Mouse (Mus musculus): ENCODE data around the gene Lrrc29. TPM values are rescaled to one million over a fixed set of nuclear protein-coding genes. Genes with fewer than 3 reads are reported as not detected.
A peak's percentile ranks its signal among the peaks of the same experiment; 100 is the strongest.

Lrrc29 gene
- polyA plus RNA-seq, 1 experiment from 2014 or later = 0.94 TPM

DNA sequence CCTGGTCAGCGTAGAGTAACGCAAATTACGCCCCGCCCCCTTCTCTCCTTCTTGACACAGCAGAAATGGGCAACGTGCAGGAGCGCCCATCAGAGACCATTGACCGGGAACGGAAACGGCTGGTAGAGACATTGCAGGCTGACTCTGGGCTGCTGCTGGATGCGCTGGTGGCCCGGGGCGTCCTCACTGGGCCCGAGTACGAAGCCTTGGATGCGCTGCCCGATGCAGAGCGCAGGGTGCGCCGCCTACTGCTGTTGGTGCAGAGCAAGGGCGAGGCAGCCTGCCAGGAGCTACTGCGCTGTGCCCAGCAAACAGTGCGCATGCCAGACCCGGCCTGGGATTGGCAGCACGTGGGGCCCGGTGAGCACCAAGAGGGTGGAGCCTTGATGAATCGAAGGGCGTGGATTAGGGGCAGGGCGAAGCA is 47.2 kb downstream of the Lrrc29 start:
- H3K27me3 ChIP-seq (replicated peaks; ENCODE audit: control insufficient read depth, insufficient read depth, low read length) = peaks cover 25% of the 10 kb centered on the region
- H3K4me2 ChIP-seq (ENCODE audit: low read length) = peak overlapping the region; percentile 47
- ATAC-seq = peak; percentile 56
- H3K4me1 ChIP-seq (ENCODE audit: control insufficient read depth, insufficient read depth, low read depth, low read length) = peaks cover 22% of the 10 kb centered on the region
- H3K4me3 ChIP-seq (ENCODE audit: low read length) = no peak overlapping the region
- no peaks in the 10 kb centered on the region for H3K9me3 ChIP-seq (ENCODE audit: control insufficient read depth, low read length)
- peaks cover 18% of the 10 kb centered on the region for H3K36me3 ChIP-seq (ENCODE audit: control insufficient read depth, insufficient read depth, low read length)
- H3K27ac ChIP-seq (ENCODE audit: low read depth, low read length) = no peak overlapping the region
- peak overlapping the region; percentile 1; the same call in 1 of the 2 replicates for H3K9ac ChIP-seq (ENCODE audit: low read depth, low read length)
- WGBS = 3% methylated on average over 28 of the region's 28 CpGs

DNA sequence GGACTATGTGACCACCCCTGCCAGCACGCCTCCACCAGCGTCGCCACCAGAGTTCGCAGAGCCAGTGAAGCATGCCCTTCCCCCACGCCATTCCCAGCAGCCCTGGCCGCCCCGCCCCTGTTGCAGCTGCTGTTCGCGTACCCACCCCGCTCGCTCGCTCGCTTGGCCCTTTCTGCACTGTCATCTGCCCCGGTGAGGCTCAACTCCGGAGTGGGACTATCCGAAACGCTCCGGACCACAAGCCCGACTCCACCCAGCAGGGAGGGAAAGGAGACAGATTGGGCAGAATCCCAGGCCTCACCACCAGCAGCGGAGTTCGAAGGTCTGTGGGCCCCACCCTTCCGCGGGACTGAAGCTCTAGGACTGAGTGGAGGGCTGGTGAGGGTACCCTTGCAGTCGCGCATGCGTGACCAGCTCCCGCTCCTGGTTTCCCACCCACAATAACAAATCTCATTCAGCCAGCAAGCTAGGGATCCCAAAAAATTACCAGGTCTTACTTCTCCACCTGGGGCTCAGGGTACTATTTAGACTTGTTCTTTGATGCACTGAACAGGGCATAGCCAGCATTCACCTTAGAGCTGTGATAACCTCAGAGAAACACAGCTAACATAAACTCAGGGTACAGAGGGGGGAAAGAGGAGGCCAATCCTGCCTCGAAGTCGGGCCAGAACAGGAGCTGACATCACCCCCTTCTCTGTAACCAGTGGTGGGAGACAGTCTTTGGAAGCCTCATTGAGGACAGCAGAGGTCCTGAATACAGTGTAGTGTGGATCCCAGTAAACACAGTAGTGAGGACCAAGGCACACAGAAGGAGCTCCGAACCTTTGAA is 49.6 kb downstream of the Lrrc29 start:
- Histone ChIP-seq H3K9me3 (ENCODE audit: control insufficient read depth, low read length) (no peaks in the 10 kb centered on the region), H3K27me3 (replicated peaks; ENCODE audit: control insufficient read depth, insufficient read depth, low read length) (peaks cover 46% of the 10 kb centered on the region), H3K36me3 (ENCODE audit: control insufficient read depth, insufficient read depth, low read length) (peaks cover 4% of the 10 kb centered on the region), H3K9ac (ENCODE audit: low read depth, low read length) (peak overlapping the region; percentile 72), H3K27ac (ENCODE audit: low read depth, low read length) (no peak overlapping the region), H3K4me2 (ENCODE audit: low read length) (peak overlapping the region; percentile 95), H3K4me3 (ENCODE audit: low read length) (peak overlapping the region; percentile 51), H3K4me1 (ENCODE audit: control insufficient read depth, insufficient read depth, low read depth, low read length) (peaks cover 22% of the 10 kb centered on the region)
- ATAC-seq = peak; percentile 61
- WGBS = 4% methylated on average over 24 of the region's 30 CpGs

DNA sequence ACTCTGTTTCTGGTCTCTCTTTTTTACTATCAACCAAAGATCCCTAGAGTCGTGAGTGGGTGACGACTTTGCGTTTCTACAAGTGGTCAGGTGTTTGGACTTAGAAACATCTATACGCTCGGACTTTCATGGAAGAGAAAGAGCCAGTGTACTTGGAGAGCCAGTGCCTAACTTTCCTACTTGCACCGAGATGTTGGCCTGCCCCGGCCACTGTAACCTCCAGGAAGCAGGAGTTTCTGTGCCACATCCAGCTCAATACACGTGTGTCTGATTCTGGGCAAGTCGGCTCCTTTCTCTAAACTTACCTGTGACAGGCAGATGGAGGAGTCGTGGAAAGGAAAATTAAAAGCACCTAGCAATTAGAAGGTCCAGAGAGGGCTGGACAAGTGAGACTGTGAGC is 50.2 kb downstream of the Lrrc29 start, which contains the start of gene Nol3:
Gene Nol3, plus strand, starts transcription at position 301 of the 400 bp plus-strand sequence.
- peak within 1 kb of the TSS; percentile 72 for H3K9ac ChIP-seq (ENCODE audit: low read depth, low read length)
- WGBS = 5% methylated on average over 10 of the region's 10 CpGs
- H3K27me3 ChIP-seq (replicated peaks; ENCODE audit: control insufficient read depth, insufficient read depth, low read length) = peaks cover 52% of the 10 kb centered on the region
- H3K9me3 ChIP-seq (ENCODE audit: control insufficient read depth, low read length) = no peaks in the 10 kb centered on the region
- peaks cover 23% of the 10 kb centered on the region for H3K4me1 ChIP-seq (ENCODE audit: control insufficient read depth, insufficient read depth, low read depth, low read length)
- H3K36me3 ChIP-seq (ENCODE audit: control insufficient read depth, insufficient read depth, low read length) = peaks cover 4% of the 10 kb centered on the region; the same call in 1 of the 2 replicates
- H3K4me3 ChIP-seq (ENCODE audit: low read length) = peak within 1 kb of the TSS; percentile 51
- ATAC-seq = 0 out of 2 replicates have a peak, but pooled peaks have one; percentile 0
- peak within 1 kb of the TSS; percentile 95 for H3K4me2 ChIP-seq (ENCODE audit: low read length)
- no peak within 1 kb of the TSS for H3K27ac ChIP-seq (ENCODE audit: low read depth, low read length)

DNA sequence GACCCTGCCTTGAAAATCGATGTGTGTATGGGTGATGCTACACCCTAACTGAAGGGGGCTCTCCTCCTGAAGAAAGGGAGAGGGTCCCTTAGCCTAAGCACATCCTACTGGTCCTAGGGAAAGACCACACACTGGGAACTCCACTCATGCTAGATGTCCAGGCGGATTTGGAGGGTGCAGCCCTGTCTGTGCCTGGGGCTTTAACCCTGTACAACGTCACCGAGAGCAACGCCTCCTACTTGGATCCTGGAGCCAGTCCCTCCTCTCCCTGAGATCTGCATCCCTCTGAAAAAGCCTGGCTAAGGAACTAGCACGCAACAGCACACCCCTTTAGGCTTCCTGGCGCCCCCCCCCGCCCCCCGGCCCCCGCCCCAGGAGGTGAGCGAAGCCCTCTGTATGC is 50.7 kb downstream of the Lrrc29 start:
- Histone ChIP-seq H3K4me2 (ENCODE audit: low read length) (peak overlapping the region; percentile 95), H3K36me3 (ENCODE audit: control insufficient read depth, insufficient read depth, low read length) (peaks cover 4% of the 10 kb centered on the region; the same call in 1 of the 2 replicates), H3K4me3 (ENCODE audit: low read length) (peak overlapping the region; percentile 51), H3K9me3 (ENCODE audit: control insufficient read depth, low read length) (no peaks in the 10 kb centered on the region), H3K27me3 (replicated peaks; ENCODE audit: control insufficient read depth, insufficient read depth, low read length) (peaks cover 54% of the 10 kb centered on the region), H3K27ac (ENCODE audit: low read depth, low read length) (no peak overlapping the region), H3K9ac (ENCODE audit: low read depth, low read length) (no peak overlapping the region; the same call in 1 of the 2 replicates), H3K4me1 (ENCODE audit: control insufficient read depth, insufficient read depth, low read depth, low read length) (peaks cover 27% of the 10 kb centered on the region)
- ATAC-seq = no peak
- 6% methylated on average over 11 of the region's 11 CpGs for WGBS

DNA sequence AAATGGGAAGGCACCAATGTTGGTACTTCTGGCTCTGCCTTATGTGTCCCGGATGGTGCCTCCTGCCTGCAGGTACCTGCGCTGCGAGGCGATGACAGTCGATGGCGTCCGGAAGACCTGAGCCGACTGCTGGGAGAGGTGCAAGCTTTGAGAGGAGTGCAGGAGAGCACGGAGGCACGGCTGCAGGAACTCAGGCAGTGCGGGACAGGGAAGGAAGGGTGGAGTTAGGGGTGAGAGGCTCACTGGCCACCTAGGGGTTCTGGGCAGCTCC is 55.2 kb downstream of the Lrrc29 start:
- H3K27ac ChIP-seq (ENCODE audit: low read depth, low read length) = no peak overlapping the region
- H3K9ac ChIP-seq (ENCODE audit: low read depth, low read length) = no peak overlapping the region; the same call in 1 of the 2 replicates
- no peaks in the 10 kb centered on the region; the same call in 1 of the 2 replicates for H3K9me3 ChIP-seq (ENCODE audit: control insufficient read depth, low read length)

DNA sequence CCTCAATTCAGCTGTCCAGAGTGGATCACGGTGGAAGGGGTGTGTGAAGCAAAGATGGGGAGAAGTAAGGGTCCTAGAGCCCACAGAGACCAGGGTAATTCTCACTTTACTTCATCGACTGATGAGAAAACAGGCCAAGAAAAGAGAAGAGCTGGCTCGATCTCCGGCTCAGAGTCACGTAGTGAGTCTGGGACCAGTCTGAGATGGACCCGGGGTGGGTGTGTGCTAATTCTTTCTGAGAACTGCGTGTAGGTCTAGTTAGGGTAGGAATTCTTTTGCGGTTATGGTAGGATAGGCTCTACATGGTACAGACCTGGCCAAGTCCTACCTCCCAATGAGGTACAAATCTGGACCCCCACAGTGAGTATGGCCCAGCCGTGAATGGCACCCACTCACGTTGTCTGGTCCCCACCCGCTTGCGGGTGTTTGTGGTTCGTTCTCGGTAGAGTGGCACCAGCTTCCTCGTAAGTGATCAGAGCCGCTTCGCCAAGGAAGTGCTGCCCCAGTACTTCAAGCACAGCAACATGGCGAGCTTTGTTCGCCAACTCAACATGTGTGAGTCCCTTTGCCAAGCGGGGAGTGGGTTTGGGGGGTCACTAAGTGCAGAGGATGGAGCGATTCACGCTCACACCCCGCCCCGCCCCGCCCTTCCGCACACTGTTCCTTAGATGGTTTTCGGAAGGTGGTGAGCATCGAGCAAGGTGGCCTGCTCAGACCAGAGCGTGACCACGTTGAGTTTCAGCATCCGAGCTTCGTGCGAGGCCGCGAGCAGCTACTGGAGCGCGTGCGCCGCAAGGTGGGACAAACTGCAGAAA is 55.8 kb downstream of the Lrrc29 start:
- ATAC-seq = no peak
- H3K4me3 ChIP-seq (ENCODE audit: low read length) = peak overlapping the region; percentile 56
- WGBS = 2% methylated on average over 39 of the region's 39 CpGs
- no peaks in the 10 kb centered on the region for H3K36me3 ChIP-seq (ENCODE audit: control insufficient read depth, insufficient read depth, low read length)
- no peak overlapping the region for H3K27ac ChIP-seq (ENCODE audit: low read depth, low read length)
- peak overlapping the region; percentile 92 for H3K4me2 ChIP-seq (ENCODE audit: low read length)
- no peaks in the 10 kb centered on the region; the same call in 1 of the 2 replicates for H3K9me3 ChIP-seq (ENCODE audit: control insufficient read depth, low read length)
- peak overlapping the region; percentile 67 for H3K9ac ChIP-seq (ENCODE audit: low read depth, low read length)
- peaks cover 28% of the 10 kb centered on the region for H3K4me1 ChIP-seq (ENCODE audit: control insufficient read depth, insufficient read depth, low read depth, low read length)
- H3K27me3 ChIP-seq (replicated peaks; ENCODE audit: control insufficient read depth, insufficient read depth, low read length) = peaks cover 72% of the 10 kb centered on the region

More for the DNA sequence above, 55.2 kb downstream of the Lrrc29 start:
- peaks cover 33% of the 10 kb centered on the region for H3K4me1 ChIP-seq (ENCODE audit: control insufficient read depth, insufficient read depth, low read depth, low read length)
- H3K36me3 ChIP-seq (ENCODE audit: control insufficient read depth, insufficient read depth, low read length) = no peaks in the 10 kb centered on the region
- H3K27me3 ChIP-seq (replicated peaks; ENCODE audit: control insufficient read depth, insufficient read depth, low read length) = peaks cover 69% of the 10 kb centered on the region
- ATAC-seq = no peak
- H3K4me2 ChIP-seq (ENCODE audit: low read length) = peak overlapping the region; percentile 6
- 2% methylated on average over 11 of the region's 11 CpGs for WGBS
- H3K4me3 ChIP-seq (ENCODE audit: low read length) = 0 out of 2 replicates have a peak overlapping the region, but pooled peaks have one; percentile 2

DNA sequence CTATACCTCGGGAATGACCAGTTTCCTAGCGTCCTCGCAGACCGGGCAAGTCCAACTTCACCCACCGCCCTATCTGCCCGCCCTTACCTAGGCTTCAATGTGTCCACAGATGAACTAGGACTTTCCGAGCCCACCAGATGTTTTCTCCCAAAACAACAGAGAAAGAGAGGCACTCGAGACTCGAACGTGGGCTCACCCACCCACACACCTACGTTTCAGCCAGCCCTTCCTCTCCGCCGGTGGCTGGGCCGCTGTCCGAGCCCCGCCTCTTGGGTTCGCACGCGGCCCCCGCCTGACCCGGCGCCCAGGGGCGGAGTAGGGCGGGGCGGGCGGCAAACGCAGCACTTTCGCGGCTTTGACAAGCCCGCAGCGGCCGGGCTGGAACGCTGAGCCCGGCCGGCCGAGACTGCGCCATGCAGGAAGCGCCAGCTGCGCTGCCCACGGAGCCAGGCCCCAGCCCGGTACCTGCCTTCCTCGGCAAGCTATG is 56.6 kb downstream of the Lrrc29 start, which contains the start of gene Hsf4:
Gene Hsf4, plus strand, starts transcription at position 341 of the 487 bp plus-strand sequence.
- peak within 1 kb of the TSS; percentile 92 for H3K4me2 ChIP-seq (ENCODE audit: low read length)
- H3K36me3 ChIP-seq (ENCODE audit: control insufficient read depth, insufficient read depth, low read length) = no peaks in the 10 kb centered on the region
- H3K4me1 ChIP-seq (ENCODE audit: control insufficient read depth, insufficient read depth, low read depth, low read length) = peaks cover 32% of the 10 kb centered on the region
- peak within 1 kb of the TSS; percentile 56 for H3K4me3 ChIP-seq (ENCODE audit: low read length)
- H3K27me3 ChIP-seq (replicated peaks; ENCODE audit: control insufficient read depth, insufficient read depth, low read length) = peaks cover 65% of the 10 kb centered on the region
- no peaks in the 10 kb centered on the region; the same call in 1 of the 2 replicates for H3K9me3 ChIP-seq (ENCODE audit: control insufficient read depth, low read length)
- peak within 1 kb of the TSS; percentile 67 for H3K9ac ChIP-seq (ENCODE audit: low read depth, low read length)
- no peak for ATAC-seq
- peak within 1 kb of the TSS; percentile 75 for H3K27ac ChIP-seq (ENCODE audit: low read depth, low read length)
- WGBS = under 1% methylated on average over 42 of the region's 42 CpGs

DNA sequence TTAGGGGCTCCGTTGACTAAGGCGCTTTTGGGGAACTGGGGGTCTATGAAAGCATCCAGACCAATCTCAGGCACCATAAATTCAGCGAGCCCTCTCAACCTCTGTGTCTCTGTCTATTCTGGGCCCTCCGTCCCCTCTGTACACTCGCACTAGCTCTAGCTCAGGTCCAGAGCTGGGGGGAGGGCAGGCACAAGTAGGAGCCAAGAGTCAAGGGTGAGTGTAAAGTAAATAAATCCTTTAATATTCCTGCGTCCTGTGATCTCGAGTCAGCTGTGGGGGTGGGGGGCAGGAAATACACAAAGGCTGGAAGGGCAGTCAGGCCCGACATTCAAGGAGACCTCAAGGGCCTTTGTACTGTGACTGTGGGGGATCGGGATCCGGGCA is 57.0 kb downstream of the Lrrc29 start:
- no peaks in the 10 kb centered on the region for H3K36me3 ChIP-seq (ENCODE audit: control insufficient read depth, insufficient read depth, low read length)
- peak; percentile 53 for ATAC-seq
- peak overlapping the region; percentile 67 for H3K9ac ChIP-seq (ENCODE audit: low read depth, low read length)
- H3K4me2 ChIP-seq (ENCODE audit: low read length) = peak overlapping the region; percentile 92
- WGBS = 0% methylated on average over 10 of the region's 10 CpGs
- H3K27ac ChIP-seq (ENCODE audit: low read depth, low read length) = peak overlapping the region; percentile 75
- H3K4me1 ChIP-seq (ENCODE audit: control insufficient read depth, insufficient read depth, low read depth, low read length) = peaks cover 33% of the 10 kb centered on the region
- peaks cover 63% of the 10 kb centered on the region for H3K27me3 ChIP-seq (replicated peaks; ENCODE audit: control insufficient read depth, insufficient read depth, low read length)
- H3K9me3 ChIP-seq (ENCODE audit: control insufficient read depth, low read length) = no peaks in the 10 kb centered on the region; the same call in 1 of the 2 replicates
- peak overlapping the region; percentile 56 for H3K4me3 ChIP-seq (ENCODE audit: low read length)
